Mouse (Mus musculus) embryonic stem cell, embryonic (primary cell): ENCODE measurements around the gene Lrrc10.

Source experiments
- CTCF ChIA-PET, 4 experiments: fragments of 300-600 bp in 2 of 4; fragments of 350-600 bp in 2 of 4; sonication (Branson Sonifier 250); formaldehyde crosslinking; loops; one replicate each; lab custom pipeline; 2022; ENCODE audit warnings: inconsistent platforms in 2 of 4; lab: Charles Lee
- POLR2A ChIA-PET, 4 experiments: fragments of 300-600 bp in 2 of 4; fragments of 350-600 bp in 2 of 4; sonication (Branson Sonifier 250); formaldehyde crosslinking; loops; one replicate each; lab custom pipeline; 2022; ENCODE audit warnings: antibody characterized with exemption in 4 of 4, inconsistent platforms in 1 of 4; lab: Charles Lee

Gene Lrrc10

DNA sequence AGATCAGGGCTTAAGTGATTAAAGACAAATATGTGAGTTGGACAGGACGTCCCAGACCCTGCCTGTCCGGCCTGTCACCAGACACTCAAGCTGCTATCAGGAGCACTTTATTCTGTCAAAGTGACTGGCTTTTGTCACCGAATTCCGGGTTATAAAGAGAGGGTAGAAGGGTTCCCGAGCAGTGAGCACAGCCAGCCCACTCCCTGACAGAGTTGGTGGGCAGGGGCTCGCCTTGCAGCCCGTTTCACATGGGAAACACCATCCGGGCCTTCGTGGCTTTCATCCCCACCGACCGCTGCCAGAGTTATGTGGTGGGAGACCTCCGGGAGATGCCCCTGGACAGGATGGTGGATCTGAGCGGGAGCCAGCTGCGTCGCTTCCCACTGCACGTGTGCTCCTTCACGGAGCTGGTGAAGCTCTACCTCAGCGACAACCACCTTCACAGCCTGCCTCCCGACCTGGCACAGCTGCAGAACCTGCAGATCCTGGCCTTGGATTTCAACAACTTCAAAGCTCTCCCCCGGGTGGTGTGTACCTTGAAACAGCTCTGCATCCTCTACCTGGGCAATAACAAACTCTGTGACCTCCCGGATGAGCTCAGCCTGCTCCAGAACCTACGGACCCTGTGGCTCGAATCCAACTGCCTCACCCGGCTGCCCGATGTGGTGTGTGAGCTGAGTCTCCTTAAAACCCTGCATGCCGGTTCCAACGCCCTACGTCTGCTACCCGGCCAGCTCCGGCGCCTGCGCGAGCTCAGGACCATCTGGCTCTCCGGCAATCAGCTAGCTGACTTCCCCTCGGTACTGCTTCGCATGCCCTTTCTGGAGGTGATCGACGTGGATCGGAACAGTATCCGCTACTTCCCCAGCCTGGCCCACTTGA, at the start of gene Lrrc10:
TSS of gene Lrrc10 (plus strand) at position 167 of the 882 bp plus-strand sequence.
- ChIA-PET POLR2A (interaction anchor here in 3 of 4 experiments (0.5 to 14.1 kb wide), 22 partner anchors 10 to 788 kb away, joined by 3 to 312 read pairs (median 3); partner anchors contain the start of genes Cct2 (in 3 of the 3), Frs2 (in 1 of the 3) and Yeats4 (in 1 of the 3)), CTCF (interaction anchor here in 3 of 4 experiments (0.6 to 1.7 kb wide), 9 partner anchors 11 to 594 kb away, joined by 3 to 12 read pairs (median 3); no protein-coding TSS in a partner anchor)

DNA sequence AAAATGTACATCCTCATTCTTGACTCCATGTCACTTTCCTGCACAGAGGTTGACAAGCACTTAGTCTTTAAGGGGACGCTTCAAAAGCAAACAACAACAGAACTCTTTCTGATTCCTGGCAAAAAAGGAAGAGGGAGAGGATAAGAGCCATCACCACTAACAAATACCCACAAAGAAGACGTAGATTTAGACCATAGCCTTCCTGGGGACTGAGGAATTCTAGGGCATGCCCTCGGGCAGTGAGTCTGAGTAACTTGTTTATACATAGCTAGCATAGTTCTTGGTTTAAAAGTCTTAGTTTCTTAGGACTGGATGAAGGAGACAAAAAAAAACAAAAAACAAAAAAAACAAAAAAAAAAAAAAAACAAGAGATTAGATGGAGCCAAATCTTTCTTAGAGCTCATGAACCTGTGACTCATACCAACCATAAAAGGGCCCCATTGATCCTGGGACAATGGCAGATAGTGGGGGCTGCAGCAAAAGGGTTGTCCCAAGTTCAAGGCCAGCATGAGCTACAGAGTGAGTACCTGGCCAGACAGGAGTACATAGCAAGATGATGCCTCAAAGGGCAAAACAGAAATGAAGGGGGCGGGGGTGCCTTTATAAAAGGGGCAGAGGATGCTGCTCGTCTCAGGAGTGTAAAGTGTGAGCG, 49.4 kb upstream of the Lrrc10 start:
- ChIA-PET POLR2A (interaction anchor here in 2 of 4 experiments (0.6 to 1.3 kb wide), 4 partner anchors 9 to 450 kb away, joined by 3 to 12 read pairs (median 4); no protein-coding TSS in a partner anchor), CTCF (interaction anchor here in 2 of 4 experiments (0.6 to 0.7 kb wide), 2 partner anchors 10 to 560 kb away, joined by 3 to 6 read pairs; partner anchors contain the start of gene Best3 (in 1 of the 2))

DNA sequence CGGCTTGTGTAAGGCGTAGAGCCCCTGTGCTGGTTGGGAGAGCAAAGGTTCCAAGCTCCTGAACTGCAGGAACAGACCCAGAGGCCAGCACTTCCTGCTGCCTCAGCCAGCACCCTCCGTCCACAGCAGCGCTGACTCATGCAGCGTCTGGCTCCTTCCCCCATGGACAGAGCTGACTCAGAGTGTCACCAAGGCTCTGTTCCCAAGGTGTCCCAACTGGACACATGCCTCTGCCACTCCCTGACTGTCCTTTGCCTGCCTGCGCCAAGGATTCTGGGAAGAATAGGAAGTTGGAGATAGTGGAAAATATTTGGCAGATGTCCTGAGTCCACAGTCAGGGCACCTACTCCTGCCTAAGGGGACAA, 48.9 kb upstream of the Lrrc10 start:
- CTCF ChIA-PET: interaction anchor here in 2 of 4 experiments (0.6 to 0.7 kb wide), 2 partner anchors 10 to 561 kb away, joined by 3 to 6 read pairs; partner anchors contain the start of gene Best3 (in 1 of the 2)
- POLR2A ChIA-PET: interaction anchor here in 2 of 4 experiments (0.7 to 1.3 kb wide), 4 partner anchors 12 to 450 kb away, joined by 3 to 4 read pairs (median 3); no protein-coding TSS in a partner anchor

DNA sequence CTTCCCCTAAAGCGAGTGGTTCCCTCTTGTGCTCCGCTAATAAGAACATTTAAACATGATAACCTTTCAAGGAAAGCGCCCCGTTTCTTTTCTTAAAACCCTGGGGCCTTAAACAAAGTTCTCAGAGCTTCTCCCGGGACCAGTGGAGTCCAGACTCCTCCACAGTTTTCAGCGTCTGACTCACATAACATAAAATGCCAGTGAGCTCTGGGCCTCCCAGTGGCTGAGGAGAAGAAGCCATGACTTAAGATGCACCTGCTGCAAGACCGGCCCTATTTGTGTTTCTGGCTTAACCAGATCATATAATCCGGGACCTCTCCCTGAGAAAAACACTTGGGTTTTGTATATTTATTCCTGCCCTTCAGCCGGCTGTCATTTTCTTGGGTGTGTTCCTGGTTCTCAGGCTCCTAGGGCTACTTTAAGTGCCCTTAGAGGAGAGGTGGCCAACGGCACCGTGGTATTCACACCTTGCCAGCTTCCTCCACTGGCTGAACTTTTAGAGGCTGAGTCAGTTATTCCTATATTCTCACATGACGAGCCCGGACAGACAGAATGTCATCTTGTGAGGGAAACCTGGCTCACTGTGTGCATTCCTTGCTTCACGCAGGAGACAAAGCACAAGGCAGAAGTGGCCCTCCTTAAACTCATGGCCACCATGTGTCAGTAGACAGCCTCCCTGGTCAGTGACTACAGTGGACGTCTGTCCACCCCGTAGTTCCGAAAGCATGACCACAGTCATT, 46.3 kb upstream of the Lrrc10 start:
- POLR2A ChIA-PET: interaction anchor here in 2 of 4 experiments (0.9 to 1.3 kb wide), 2 partner anchors 9 to 64 kb away, joined by 5 to 6 read pairs; partner anchors contain the start of gene Cct2 (in 1 of the 2)
- CTCF ChIA-PET: interaction anchor here in 1 of 4 experiments (0.6 kb wide), 1 partner anchor 67 kb away, joined by 3 read pairs; no protein-coding TSS in a partner anchor

DNA sequence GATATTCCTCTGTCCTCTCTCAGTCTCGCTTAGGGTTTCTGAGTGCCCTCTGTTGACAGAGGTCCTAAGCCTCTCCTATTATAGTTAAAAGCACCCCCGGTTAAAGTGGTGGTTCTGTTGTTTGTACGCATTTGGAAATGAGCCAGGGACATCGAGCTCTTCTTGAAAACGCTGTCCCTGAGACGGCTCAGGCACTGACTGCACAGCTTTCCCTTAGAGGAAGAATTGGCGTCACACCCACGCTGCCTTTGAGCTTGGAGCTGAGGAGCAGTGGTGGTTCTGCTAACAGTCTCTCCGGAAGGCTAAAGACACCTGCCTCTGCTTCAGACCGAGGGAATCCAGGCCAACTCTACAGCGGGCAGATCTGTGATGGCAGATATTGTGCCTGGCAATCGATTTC, 44.2 kb upstream of the Lrrc10 start:
- ChIA-PET POLR2A (interaction anchor here in 1 of 4 experiments (0.7 kb wide), 1 partner anchor 150 kb away, joined by 3 read pairs; no protein-coding TSS in a partner anchor), CTCF (interaction anchor here in 1 of 4 experiments (1.5 kb wide), 1 partner anchor 26 kb away, joined by 3 read pairs; no protein-coding TSS in a partner anchor)

DNA sequence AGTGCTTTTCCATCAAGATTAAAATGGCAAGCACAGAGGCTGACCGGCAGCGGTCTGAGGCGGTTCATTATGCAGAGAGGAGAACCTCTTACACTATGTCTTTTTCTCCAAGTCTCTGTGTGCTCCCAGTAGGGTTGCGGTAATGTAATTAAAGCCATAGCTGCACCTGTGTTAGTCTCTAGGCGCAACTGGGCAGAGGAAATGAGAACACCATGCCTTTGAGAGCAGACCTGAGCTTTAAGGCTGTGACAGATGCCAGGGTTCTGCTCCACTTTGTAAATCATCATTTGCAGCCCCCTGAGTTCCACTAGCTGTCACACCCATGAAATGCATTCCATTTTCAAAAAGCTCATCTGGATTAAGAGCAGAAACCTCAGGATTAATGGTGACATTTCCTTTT, 40.4 kb upstream of the Lrrc10 start:
- CTCF ChIA-PET: interaction anchor here in 2 of 4 experiments (0.6 to 0.7 kb wide), 3 partner anchors 33 to 559 kb away, joined by 3 to 6 read pairs (median 5); no protein-coding TSS in a partner anchor
- POLR2A ChIA-PET: interaction anchor here in 1 of 4 experiments (0.6 to 1.2 kb wide), 4 partner anchors 9 to 630 kb away, joined by 3 to 12 read pairs (median 3); no protein-coding TSS in a partner anchor

DNA sequence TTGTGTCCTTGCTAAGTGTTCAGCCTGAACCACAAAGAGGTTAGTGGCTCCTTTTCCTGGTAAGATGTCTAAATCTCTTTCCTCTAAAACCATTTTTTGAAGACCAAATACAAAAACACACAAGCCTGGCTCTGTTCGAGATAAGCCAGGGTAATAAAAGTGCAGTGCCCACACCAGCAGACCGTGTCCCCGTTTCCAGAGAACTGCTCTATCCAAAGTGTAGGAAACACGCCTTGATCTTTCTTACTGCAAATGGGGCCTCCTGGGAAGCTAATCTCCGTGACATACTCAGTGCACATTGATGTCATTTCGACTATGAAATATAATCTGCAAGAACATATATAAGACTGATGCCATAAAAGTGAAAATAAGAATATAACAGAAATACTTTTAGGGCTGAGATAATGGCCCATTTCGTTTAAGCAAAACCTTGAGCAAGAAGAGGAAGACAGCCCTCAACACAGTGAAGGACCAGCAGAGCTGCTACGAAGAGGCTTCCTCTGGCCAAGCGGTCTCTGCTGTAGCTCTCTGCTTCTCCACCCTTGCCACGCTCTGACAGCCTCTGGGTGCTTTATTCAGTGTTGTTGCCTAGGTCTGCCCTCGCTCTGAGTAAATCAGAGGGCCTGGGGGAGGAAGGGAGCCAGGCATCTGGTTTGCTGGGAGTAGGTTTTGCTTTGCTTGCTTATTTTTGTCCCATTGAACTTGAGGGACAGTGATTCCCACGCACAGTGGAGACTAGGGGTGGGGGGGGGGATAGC, 39.3 kb upstream of the Lrrc10 start:
- ChIA-PET CTCF (interaction anchor here in 1 of 4 experiments (0.6 kb wide), 1 partner anchor 34 kb away, joined by 3 read pairs; no protein-coding TSS in a partner anchor), POLR2A (interaction anchor here in 1 of 4 experiments (0.6 to 1.3 kb wide), 2 partner anchors 41 to 59 kb away, joined by 3 to 4 read pairs; no protein-coding TSS in a partner anchor)

DNA sequence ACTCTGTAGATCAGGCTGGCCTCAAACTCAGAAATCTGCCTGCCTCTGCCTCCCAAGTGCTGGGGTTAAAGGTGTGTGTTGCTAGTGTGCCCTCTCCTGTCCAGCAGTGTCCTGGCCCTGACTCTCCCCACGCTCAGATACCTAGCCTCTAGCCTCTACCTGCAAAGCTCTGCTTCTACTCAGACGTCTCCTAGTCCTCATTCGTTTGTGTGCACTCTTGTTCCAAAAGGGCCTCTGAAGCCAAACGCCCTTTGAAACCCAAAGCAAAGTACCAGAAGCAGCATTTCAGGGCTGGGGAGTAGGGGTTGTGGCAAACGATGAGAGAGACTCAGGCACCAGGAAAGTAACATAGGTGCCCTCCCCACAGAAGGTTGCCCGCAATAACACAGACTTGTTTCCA, 35.5 kb upstream of the Lrrc10 start:
- POLR2A ChIA-PET: interaction anchor here in 1 of 4 experiments (0.9 kb wide), 1 partner anchor 13 kb away, joined by 3 read pairs; no protein-coding TSS in a partner anchor
- CTCF ChIA-PET: interaction anchor here in 1 of 4 experiments (1.5 kb wide), 1 partner anchor 24 kb away, joined by 7 read pairs; no protein-coding TSS in a partner anchor

DNA sequence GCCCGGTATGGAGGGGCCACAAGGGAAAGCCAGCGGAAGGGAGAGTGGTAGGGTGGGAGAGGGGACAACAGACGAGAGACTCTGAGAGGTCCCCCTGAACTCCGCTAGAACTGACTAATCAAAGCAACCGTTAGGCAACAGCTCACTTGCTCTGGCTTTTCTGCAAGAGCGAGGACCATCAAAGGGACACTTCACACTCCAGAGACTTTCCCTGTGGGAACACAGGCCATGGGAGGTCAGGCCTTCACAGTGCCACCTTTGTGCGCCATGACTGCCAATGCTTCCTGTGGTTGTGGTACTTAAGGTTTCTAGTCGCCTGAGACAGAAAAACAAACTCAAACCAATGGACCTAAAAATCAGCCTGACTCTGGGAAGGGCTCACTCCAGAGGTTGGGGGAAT, 34.1 kb upstream of the Lrrc10 start:
- CTCF ChIA-PET: interaction anchor here in 2 of 4 experiments (0.6 kb wide), 2 partner anchors 120 to 202 kb away, joined by 3 to 4 read pairs; no protein-coding TSS in a partner anchor
- POLR2A ChIA-PET: interaction anchor here in 1 of 4 experiments (0.8 kb wide), 1 partner anchor 775 kb away, joined by 3 read pairs; no protein-coding TSS in a partner anchor

DNA sequence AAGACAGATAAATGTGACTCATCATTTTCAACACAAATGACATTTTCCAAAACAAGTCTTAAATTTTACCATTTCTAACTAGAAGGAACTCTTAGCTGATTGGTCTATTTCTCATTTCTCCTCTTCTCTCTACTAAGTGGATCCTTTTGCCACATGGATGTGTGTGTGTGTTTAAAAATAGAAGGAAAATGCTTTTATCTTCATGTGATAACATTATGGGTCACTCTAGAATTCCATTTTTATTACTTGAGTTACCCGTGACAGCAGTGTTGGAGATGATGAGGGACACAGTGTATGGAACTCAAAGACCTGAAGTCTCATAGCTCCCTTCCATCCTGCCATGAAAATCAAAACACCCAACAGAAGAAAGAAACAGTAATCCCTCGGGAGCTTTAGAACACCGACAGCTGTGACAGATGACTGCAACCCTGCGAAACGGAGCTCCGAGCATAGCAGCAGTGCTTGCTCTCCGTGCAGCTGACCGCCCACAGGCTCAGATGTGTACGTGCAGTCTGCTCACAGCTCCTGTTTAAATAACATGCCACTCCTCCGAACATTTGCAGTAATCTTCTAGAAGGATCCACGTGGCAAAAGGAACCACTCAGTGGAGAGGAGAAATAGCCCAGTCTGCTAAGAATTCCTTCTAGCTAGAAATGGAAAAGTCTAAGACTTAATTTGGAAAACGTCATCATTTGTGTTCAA, 31.3 kb upstream of the Lrrc10 start:
- ChIA-PET CTCF (interaction anchor here in 1 of 4 experiments (0.5 kb wide), 1 partner anchor 8 kb away, joined by 3 read pairs; no protein-coding TSS in a partner anchor), POLR2A (interaction anchor here in 1 of 4 experiments (1.2 kb wide), 1 partner anchor 20 kb away, joined by 3 read pairs; no protein-coding TSS in a partner anchor)

DNA sequence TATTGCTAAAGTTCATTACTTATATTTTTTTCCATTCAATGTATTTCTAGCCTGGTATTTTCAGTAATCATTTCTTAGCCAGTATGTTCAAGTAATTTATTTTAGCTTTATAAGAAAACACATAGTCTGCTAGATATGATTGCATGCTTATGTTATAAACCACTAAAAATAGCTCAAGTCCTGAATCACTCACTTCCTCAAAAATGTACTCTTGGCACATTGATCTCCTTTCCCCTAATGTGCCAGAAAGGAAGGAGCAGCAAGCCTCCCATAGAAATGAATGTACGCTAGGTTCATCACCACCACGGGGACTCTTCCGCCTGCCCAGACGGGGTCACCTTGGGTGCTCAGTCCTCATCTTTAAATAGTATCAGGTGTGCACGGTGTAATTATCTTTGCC, 30.6 kb upstream of the Lrrc10 start:
- ChIA-PET POLR2A (interaction anchor here in 1 of 4 experiments (1.2 kb wide), 1 partner anchor 19 kb away, joined by 3 read pairs; no protein-coding TSS in a partner anchor), CTCF (no interaction called here)

DNA sequence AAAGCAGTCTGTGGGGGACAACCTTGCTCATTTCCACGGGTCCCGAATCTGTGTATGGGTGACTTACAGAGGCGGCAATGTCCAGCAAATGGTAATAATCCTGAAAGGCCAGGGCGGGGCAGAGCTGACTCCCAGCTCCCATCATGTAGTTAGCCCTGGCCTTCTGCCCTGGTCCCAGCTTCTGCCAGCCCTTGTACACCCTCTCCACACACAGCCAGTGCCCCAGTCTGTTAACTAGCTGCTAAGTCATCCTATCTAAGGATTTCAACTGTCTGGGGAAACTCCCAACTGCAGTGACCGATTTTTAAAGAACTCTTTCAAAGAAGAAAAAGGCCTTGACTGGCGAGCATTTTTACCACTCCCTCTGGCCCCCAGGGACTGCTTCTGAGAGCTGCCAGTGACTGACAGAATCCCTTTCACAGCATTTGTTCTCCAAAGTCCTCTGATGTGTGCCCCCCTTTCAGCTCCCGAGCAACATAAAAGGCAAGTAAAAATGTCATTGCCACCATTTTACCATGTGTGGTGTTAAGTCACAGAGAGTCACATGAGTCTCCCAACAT, 26.8 kb upstream of the Lrrc10 start:
- CTCF ChIA-PET: interaction anchor here in 1 of 4 experiments (0.7 kb wide), 1 partner anchor 26 kb away, joined by 3 read pairs; no protein-coding TSS in a partner anchor
- POLR2A ChIA-PET: interaction anchor here in 2 of 4 experiments (0.5 to 1.4 kb wide), 3 partner anchors 10 to 456 kb away, joined by 3 to 4 read pairs (median 3); no protein-coding TSS in a partner anchor

DNA sequence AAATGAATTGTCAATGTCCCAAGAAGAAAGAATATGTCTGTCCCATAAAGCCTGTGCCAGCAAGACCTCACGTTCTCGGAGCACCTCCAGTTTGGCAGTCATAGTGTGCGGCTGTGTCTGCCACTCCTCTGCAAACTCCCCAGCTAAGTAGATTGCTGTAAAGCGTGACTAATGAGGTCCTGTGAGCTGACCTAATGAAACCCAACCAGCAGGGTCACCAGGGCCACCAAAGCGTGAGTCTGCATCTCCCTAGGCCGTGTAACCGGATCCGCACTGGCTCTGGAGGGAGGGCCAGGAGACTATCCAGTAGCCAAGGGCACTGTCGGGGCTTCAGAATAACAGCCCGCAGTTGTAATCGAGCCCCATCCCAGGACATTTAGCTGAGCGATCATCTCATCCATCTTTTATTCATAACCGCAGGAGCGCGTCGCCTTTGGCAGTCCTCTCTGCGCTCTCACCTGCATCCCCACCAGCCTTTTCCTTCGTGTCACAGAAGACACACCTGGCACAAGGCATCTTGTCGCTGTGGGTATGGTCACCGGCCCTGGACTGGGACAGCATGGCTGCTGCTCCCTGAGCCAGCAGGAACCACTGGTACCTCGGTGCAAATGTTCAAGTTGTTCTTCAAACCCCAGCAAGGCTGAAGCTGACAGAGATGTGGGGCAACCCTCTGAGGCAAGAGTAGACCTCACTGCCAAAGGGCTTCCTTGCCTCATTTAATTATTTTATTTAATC, 24.0 kb upstream of the Lrrc10 start:
- ChIA-PET CTCF (interaction anchor here in 1 of 4 experiments (0.6 kb wide), 1 partner anchor 1518 kb away, joined by 3 read pairs; no protein-coding TSS in a partner anchor), POLR2A (interaction anchor here in 1 of 4 experiments (0.7 to 1.4 kb wide), 2 partner anchors 42 to 91 kb away, joined by 3 read pairs; no protein-coding TSS in a partner anchor)

DNA sequence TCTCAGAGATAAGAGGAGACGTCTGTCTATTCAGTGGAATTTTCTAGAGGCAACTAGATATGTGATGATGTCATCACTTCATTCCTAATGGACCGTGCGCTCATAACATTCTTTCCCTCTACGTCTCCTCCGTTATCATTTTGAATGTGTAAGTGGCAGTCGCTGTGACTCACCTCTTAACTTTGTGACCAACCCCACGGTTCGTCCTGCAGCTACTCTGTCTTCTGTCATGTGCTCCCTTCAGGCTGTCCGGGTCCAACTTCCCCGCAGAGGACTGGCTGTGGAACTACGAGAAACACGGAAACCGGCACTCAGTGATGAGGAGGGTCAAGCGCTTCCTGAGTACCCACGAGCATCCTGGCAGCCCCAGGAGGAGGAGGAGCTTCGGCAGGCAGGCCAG, 21.4 kb upstream of the Lrrc10 start:
- POLR2A ChIA-PET: interaction anchor here in 2 of 4 experiments (0.5 to 0.7 kb wide), 2 partner anchors 10 to 533 kb away, joined by 3 to 4 read pairs; no protein-coding TSS in a partner anchor
- CTCF ChIA-PET: interaction anchor here in 2 of 4 experiments (0.7 to 2.6 kb wide), 2 partner anchors 11 to 254 kb away, joined by 3 to 9 read pairs; no protein-coding TSS in a partner anchor
